Mouse (Mus musculus) limb, embryonic 15.5 days (tissue): ENCODE results near the gene Sgsm2. TPM values are rescaled to one million over a fixed set of nuclear protein-coding genes. Genes with fewer than 3 reads are reported as not detected.
A peak's percentile ranks its signal among the peaks of the same experiment; 100 is the strongest.

ENCODE experiments used
- ATAC-seq: fragments of 200-750 bp; cut with Nextera tagmentation; 2 replicates; pipeline ENCODE4 v1.8.0; 2017; ENCODE audit warnings: low read depth, moderate TSS enrichment; ENCODE audit not compliant: insufficient number of reproducible peaks, low FRiP score, low TSS enrichment
- H3K27ac ChIP-seq: fragments of 300-500 bp; sonication (generic); 2 replicates; pipeline ENCODE4 v1.5.1; 2015; ENCODE audit warnings: moderate library complexity, mild to moderate bottlenecking, inconsistent platforms
- H3K27me3 ChIP-seq: fragments of 300-500 bp; sonication (generic); 2 replicates; pipeline ENCODE4 v1.6.1; 2015; ENCODE audit warnings: inconsistent platforms
- H3K36me3 ChIP-seq: fragments of 300-500 bp; sonication (generic); 2 replicates; pipeline ENCODE4 v1.6.1; 2015; ENCODE audit warnings: inconsistent platforms
- H3K4me1 ChIP-seq: fragments of 300-500 bp; sonication (generic); 2 replicates; pipeline ENCODE4 v1.6.1; 2015; ENCODE audit warnings: inconsistent platforms
- H3K4me2 ChIP-seq: fragments of 300-500 bp; sonication (generic); 2 replicates; pipeline ENCODE4 v1.6.1; 2015; ENCODE audit warnings: mild to moderate bottlenecking, inconsistent platforms
- H3K4me3 ChIP-seq: fragments of 300-500 bp; sonication (generic); 2 replicates; pipeline ENCODE4 v1.5.1; 2015; ENCODE audit warnings: mild to moderate bottlenecking, inconsistent platforms
- H3K9ac ChIP-seq: fragments of 300-500 bp; sonication (generic); 2 replicates; pipeline ENCODE4 v1.6.1; 2015; ENCODE audit warnings: inconsistent platforms
- H3K9me3 ChIP-seq: fragments of 300-500 bp; sonication (generic); 2 replicates; pipeline ENCODE4 v1.6.1; 2016; ENCODE audit warnings: inconsistent platforms
- WGBS: fragments of 180-500 bp; shearing (Covaris S2); methylation state at CpG from one replicate; pipeline ENCODE4 v1.1.7; 2015; 5-methylcytosine and 5-hydroxymethylcytosine counted together
- polyA plus RNA-seq: library from polyadenylated mRNA; unstranded; fragments of >200 nt; fragmentation: Nextera tagmentation; extraction: Ambion mirVana; gene quantifications from 2 replicates; pipeline ENCODE4 v1.2.1, GENCODE M21; 2015

Sgsm2 gene
- polyA plus RNA-seq: 5.8 and 6.6 TPM in 2 replicates

GRCm38 (mm10) chr11:74896901-74897677 lies at the start of gene Sgsm2:
Sgsm2 (minus strand) TSS chr11:74897060.
- Histone ChIP-seq H3K9me3 (no peaks in the 10 kb centered on the region), H3K4me3 (peak within 1 kb of the TSS; percentile 87), H3K4me1 (peaks cover 27% of the 10 kb centered on the region), H3K36me3 (peaks cover 26% of the 10 kb centered on the region), H3K9ac (peak within 1 kb of the TSS; percentile 75), H3K4me2 (peak within 1 kb of the TSS; percentile 98), H3K27me3 (no peaks in the 10 kb centered on the region), H3K27ac (peak within 1 kb of the TSS; percentile 85)
- peak; percentile 66 for ATAC-seq
- WGBS: 1% methylated on average over 72 of the region's 74 CpGs

DNA sequence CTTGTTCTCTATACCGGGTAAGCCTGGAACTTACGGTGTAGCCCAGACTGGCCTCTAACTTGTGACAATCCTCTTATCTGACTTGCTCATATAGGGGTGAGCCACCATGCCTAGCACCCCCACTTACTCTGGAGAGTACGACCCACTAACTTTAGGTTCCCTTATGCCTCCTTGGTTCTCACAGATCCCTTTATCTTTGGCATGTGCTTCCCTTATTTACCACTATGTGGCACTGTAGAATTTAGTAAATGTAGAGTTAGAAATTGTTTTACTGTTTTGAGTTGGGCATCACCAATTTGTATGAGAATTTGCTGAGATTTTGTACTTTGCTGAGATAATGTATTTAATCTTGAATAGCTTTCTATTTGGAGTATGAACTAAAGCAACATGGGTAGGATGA lies 49.5 kb upstream of the Sgsm2 start:
- no peak overlapping the region for H3K9ac ChIP-seq
- H3K36me3 ChIP-seq: peaks cover 31% of the 10 kb centered on the region
- no peak overlapping the region for H3K27ac ChIP-seq
- no peak for ATAC-seq
- no peak overlapping the region for H3K4me3 ChIP-seq
- no peak overlapping the region for H3K4me2 ChIP-seq
- no peaks in the 10 kb centered on the region for H3K27me3 ChIP-seq
- no peaks in the 10 kb centered on the region for H3K9me3 ChIP-seq
- WGBS: 74% methylated on average over 3 of the region's 3 CpGs
- no peaks in the 10 kb centered on the region for H3K4me1 ChIP-seq

- H3K4me1 ChIP-seq: peaks cover 10% of the 10 kb centered on the region; the same call in 1 of the 2 replicates
- H3K9me3 ChIP-seq: no peaks in the 10 kb centered on the region
- 95% methylated on average over 7 of the region's 7 CpGs for WGBS
- no peak overlapping the region for H3K27ac ChIP-seq
- no peak overlapping the region for H3K4me3 ChIP-seq
- H3K36me3 ChIP-seq: peaks cover 45% of the 10 kb centered on the region
- no peak overlapping the region for H3K9ac ChIP-seq
- no peak overlapping the region for H3K4me2 ChIP-seq
- ATAC-seq: no peak
- H3K27me3 ChIP-seq: no peaks in the 10 kb centered on the region
Measured at GRCm38 (mm10) chr11:74930391-74930790, 33.5 kb upstream of the Sgsm2 start.

GRCm38 (mm10) chr11:74929111-74929510 lies 32.3 kb upstream of the Sgsm2 start:
- 88% methylated on average over 4 of the region's 4 CpGs for WGBS
- Histone ChIP-seq H3K9me3 (no peaks in the 10 kb centered on the region), H3K4me3 (no peak overlapping the region), H3K4me2 (no peak overlapping the region), H3K36me3 (peaks cover 32% of the 10 kb centered on the region), H3K27ac (no peak overlapping the region), H3K27me3 (no peaks in the 10 kb centered on the region), H3K4me1 (peaks cover 14% of the 10 kb centered on the region), H3K9ac (no peak overlapping the region)
- ATAC-seq: no peak

DNA sequence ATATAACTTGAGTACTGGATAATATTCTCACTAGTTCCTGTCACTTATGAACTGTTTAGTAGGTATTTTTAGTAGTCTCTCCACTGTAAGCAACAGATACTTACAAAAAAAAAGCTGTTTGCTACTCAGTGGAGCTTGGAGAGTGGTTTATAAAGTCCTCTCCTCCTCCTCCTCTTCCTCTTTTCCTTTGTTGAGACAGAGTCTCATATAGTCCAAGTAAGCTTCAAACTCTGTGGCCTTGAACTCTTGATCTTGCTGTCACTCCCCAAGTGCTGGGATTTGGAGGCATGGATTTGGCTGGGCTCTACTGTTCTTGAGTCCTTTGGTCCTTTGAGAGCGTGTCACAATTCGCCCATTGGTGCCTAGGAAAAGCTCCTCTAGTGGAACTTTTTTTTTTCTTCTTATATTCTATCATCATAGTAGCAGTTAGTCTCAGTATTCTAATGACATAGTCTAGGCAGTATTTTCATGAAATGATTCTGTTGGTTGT lies 30.4 kb upstream of the Sgsm2 start:
- no peak overlapping the region for H3K4me3 ChIP-seq
- H3K9me3 ChIP-seq: no peaks in the 10 kb centered on the region

GRCm38 (mm10) chr11:74926388-74927005 lies 29.6 kb upstream of the Sgsm2 start:
- peak overlapping the region; percentile 99 for H3K27ac ChIP-seq
- H3K4me3 ChIP-seq: peak overlapping the region; percentile 96
- no peaks in the 10 kb centered on the region for H3K27me3 ChIP-seq
- peaks cover 14% of the 10 kb centered on the region for H3K4me1 ChIP-seq
- H3K4me2 ChIP-seq: peak overlapping the region; percentile 55
- H3K36me3 ChIP-seq: peaks cover 14% of the 10 kb centered on the region
- 5% methylated on average over 11 of the region's 11 CpGs for WGBS
- peak overlapping the region; percentile 91 for H3K9ac ChIP-seq
- 0 out of 2 replicates have a peak, but pooled peaks have one; percentile 10 for ATAC-seq
- H3K9me3 ChIP-seq: no peaks in the 10 kb centered on the region

More for the DNA sequence above, 30.4 kb upstream of the Sgsm2 start:
- Histone ChIP-seq H3K4me1 (peaks cover 14% of the 10 kb centered on the region), H3K27me3 (no peaks in the 10 kb centered on the region), H3K4me2 (peak overlapping the region; percentile 55; the same call in 1 of the 2 replicates), H3K27ac (no peak overlapping the region), H3K9ac (no peak overlapping the region), H3K36me3 (peaks cover 16% of the 10 kb centered on the region)
- 93% methylated on average over 2 of the region's 2 CpGs for WGBS
- no peak for ATAC-seq

DNA sequence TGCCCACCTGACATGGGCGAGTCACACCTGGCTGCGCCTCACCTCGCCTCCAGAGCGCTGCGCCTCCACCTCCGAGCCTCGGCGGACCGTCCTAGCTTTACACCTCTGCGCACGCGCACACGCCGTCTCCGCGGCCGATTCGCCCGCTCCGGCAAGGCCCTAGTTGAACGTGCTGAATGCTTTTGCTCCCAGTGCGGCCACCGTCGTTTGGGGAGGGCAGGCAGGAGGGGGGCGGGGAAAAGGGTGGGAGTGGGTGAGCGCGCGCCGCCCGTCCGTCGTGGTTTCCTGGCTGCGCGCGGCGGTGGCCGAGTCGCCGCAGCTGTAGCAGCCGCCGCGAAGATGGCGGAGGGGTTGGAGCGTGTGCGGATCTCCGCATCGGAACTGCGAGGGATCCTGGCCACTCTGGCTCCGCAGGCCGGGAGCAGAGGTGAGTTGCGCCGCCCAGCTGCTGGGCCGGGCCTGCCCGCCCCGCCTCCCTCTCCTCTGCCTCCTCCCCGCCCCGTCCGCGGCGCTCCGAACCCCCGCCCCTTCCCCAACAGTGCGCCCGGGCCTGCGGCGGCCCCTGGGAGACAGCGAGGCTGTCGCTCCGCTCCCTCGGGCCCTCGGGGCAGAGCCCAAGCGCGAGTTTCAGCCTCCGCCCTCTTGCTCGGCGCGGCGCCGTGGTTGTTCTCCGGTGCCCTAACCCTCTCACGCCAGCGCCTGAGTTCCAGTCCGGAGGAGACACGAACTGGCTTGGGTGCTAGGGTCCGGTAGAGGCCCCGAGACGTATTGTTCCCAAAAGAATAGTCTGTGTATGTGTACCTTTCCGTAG lies 28.9 kb upstream of the Sgsm2 start, which contains the start of the genes Smg6 and Srr:
Gene Smg6, plus strand, starts transcription at position 247 of the 811 bp plus-strand sequence.
Gene Srr, minus strand, starts transcription at position 372 of the 811 bp plus-strand sequence.
- peaks cover 13% of the 10 kb centered on the region for H3K36me3 ChIP-seq
- ATAC-seq: peak; percentile 94
- H3K4me2 ChIP-seq: peak within 1 kb of the TSS; percentile 55
- H3K9ac ChIP-seq: peak within 1 kb of the TSS; percentile 91
- peaks cover 14% of the 10 kb centered on the region for H3K4me1 ChIP-seq
- no peaks in the 10 kb centered on the region for H3K9me3 ChIP-seq
- peak within 1 kb of the TSS; percentile 99 for H3K27ac ChIP-seq
- under 1% methylated on average over 88 of the region's 88 CpGs for WGBS
- H3K4me3 ChIP-seq: peak within 1 kb of the TSS; percentile 96
- H3K27me3 ChIP-seq: no peaks in the 10 kb centered on the region

- Histone ChIP-seq H3K4me2 (no peak overlapping the region), H3K4me3 (no peak overlapping the region), H3K9ac (no peak overlapping the region), H3K27me3 (no peaks in the 10 kb centered on the region), H3K27ac (no peak overlapping the region), H3K9me3 (no peaks in the 10 kb centered on the region), H3K36me3 (peaks cover 13% of the 10 kb centered on the region), H3K4me1 (peaks cover 14% of the 10 kb centered on the region)
- no peak for ATAC-seq
- 64% methylated on average over 4 of the region's 4 CpGs for WGBS
Measured at GRCm38 (mm10) chr11:74924149-74924548, 27.3 kb upstream of the Sgsm2 start.

DNA sequence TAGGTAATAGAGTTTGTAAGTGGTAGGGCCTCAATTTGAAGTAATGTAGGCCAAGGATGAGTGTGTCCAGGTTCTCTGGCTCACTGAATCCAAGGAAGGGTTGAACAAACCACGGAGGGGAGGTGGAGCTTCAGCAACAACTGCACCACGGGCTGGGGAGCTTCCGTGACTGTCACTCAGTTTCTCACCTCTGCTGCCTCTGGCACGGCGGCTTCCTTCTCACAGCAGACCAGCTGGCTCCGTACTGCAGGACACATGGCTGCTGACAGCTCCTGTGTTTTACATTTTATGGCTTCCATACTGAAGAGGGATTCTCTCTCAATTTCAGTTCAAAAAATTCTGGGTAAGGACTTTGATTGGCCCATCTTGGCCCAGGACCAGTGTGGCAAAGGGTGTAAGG lies 22.4 kb upstream of the Sgsm2 start:
- Histone ChIP-seq H3K9me3 (no peaks in the 10 kb centered on the region), H3K4me3 (no peak overlapping the region), H3K27ac (no peak overlapping the region), H3K27me3 (no peaks in the 10 kb centered on the region), H3K9ac (no peak overlapping the region), H3K4me1 (no peaks in the 10 kb centered on the region; the same call in 1 of the 2 replicates), H3K36me3 (peaks cover 29% of the 10 kb centered on the region), H3K4me2 (no peak overlapping the region)
- no peak for ATAC-seq
- WGBS: 56% methylated on average over 6 of the region's 6 CpGs

GRCm38 (mm10) chr11:74912492-74912891 lies 15.6 kb upstream of the Sgsm2 start:
- Histone ChIP-seq H3K4me2 (no peak overlapping the region), H3K36me3 (peaks cover 30% of the 10 kb centered on the region), H3K4me1 (no peaks in the 10 kb centered on the region; the same call in 1 of the 2 replicates), H3K9me3 (no peaks in the 10 kb centered on the region), H3K9ac (no peak overlapping the region), H3K27me3 (no peaks in the 10 kb centered on the region), H3K4me3 (no peak overlapping the region), H3K27ac (no peak overlapping the region)
- no peak for ATAC-seq
- WGBS: 80% methylated on average over 3 of the region's 3 CpGs

DNA sequence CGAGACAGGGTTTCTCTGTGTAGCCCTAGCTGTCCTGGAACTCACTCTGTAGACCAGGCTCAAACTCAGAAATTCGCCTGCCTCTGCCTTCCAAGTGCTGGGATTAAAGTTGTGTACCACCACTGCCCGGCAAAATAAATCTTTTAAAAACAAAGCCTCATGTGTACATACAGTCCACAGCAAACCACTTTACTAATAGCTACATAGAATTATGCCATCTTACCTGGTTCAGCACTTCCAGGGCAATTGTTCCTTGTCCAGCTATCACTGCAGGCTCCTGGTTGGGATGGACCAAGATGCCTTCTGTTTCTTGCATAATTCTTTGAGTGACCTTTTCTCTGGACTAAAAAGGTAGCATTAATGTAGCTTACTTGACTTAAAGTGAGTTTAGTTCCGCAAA lies 13.1 kb upstream of the Sgsm2 start:
- no peaks in the 10 kb centered on the region for H3K27me3 ChIP-seq
- ATAC-seq: no peak
- H3K27ac ChIP-seq: no peak overlapping the region
- H3K4me3 ChIP-seq: no peak overlapping the region
- H3K4me1 ChIP-seq: no peaks in the 10 kb centered on the region
- H3K36me3 ChIP-seq: peaks cover 55% of the 10 kb centered on the region
- WGBS: 90% methylated on average over 4 of the region's 4 CpGs
- no peak overlapping the region for H3K9ac ChIP-seq
- H3K9me3 ChIP-seq: no peaks in the 10 kb centered on the region
- no peak overlapping the region for H3K4me2 ChIP-seq
